Comparison of ENCODE assay signal across 8 mouse cellular contexts in the genomic region with DNA sequence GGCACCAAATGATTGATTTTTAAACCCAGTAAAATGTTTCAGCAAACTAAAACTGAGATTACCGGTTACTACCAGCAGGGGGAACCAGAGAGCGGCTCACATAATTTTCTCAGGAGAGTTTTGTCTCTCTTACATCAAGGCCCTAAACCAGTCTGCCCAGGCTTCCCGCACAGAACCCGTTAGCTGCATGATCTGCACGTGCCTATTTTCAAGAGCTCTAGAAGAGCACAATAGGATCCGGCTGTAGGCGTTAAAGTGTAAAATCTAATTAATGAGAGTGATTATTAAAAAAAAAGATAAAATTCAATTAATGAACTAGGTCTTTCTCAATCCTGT. TPM values are rescaled to one million over a fixed set of nuclear protein-coding genes. Genes with fewer than 3 reads are reported as not detected.
A peak's percentile ranks its signal among the peaks of the same experiment; 100 is the strongest.
DNase-seq lines count a peak whose midpoint lies in the region; ATAC-seq and TF ChIP-seq lines count a peak whose summit lies in the region.

No protein-coding gene starts in this region.

- 5% methylated on average over 7 of the region's 7 CpGs for WGBS in hindbrain, postnatal 0 days
- WGBS in midbrain, embryonic 13.5 days: 3% methylated on average over 7 of the region's 7 CpGs

- H3K36me3 ChIP-seq in hindbrain, postnatal 0 days (ENCODE audit: insufficient read depth, low read length): no peaks in the 10 kb centered on the region
- peaks cover 6% of the 10 kb centered on the region for H3K36me3 ChIP-seq in midbrain, embryonic 13.5 days

- no peak overlapping the region for H3K4me2 ChIP-seq in hindbrain, postnatal 0 days (ENCODE audit: low read depth, low read length)
- no peak overlapping the region for H3K4me2 ChIP-seq in midbrain, embryonic 13.5 days (replicated peaks)

- H3K4me1 ChIP-seq in hindbrain, postnatal 0 days (ENCODE audit: insufficient read depth, low read length): no peaks in the 10 kb centered on the region
- H3K4me1 ChIP-seq in midbrain, embryonic 13.5 days (replicated peaks): no peaks in the 10 kb centered on the region

- TF ChIP-seq CTCF in hindbrain, postnatal 0 days (IDR thresholded peaks at IDR 0.05; ENCODE audit: low read depth): peak; percentile 76

- intact Hi-C loops in left cerebral cortex, postnatal 14 days (cut with DNase I): loop anchor here (5.0 kb wide), 2 partner anchors 152 to 277 kb away; a partner anchor contains a TSS

- H3K4me3 ChIP-seq in hindbrain, postnatal 0 days (ENCODE audit: low read length): no peak overlapping the region
- no peak overlapping the region for H3K4me3 ChIP-seq in midbrain, embryonic 13.5 days (replicated peaks)

- H3K27me3 ChIP-seq in hindbrain, postnatal 0 days (ENCODE audit: insufficient read depth, low read length): no peaks in the 10 kb centered on the region
- no peaks in the 10 kb centered on the region for H3K27me3 ChIP-seq in midbrain, embryonic 13.5 days

- no peak overlapping the region for H3K9ac ChIP-seq in hindbrain, postnatal 0 days (replicated peaks; ENCODE audit: low read length)
- H3K9ac ChIP-seq in midbrain, embryonic 13.5 days (replicated peaks): no peak overlapping the region

- DNase-seq in left cerebral cortex, adult 18-20 months (ENCODE audit: low spot score in 2 of 2): peak; percentile 60 to 70
- no peak for DNase-seq in left cerebral cortex, adult 11 months (ENCODE audit: low spot score)
- peak; percentile 18 for DNase-seq in cerebellum, adult 11-12 months
- peak; percentile 73 for DNase-seq in hindbrain, postnatal 0 days (ENCODE audit: low spot score)
- DNase-seq in left cerebral cortex, postnatal 14 days (ENCODE audit: low spot score in 2 of 2): peak; percentile 56 to 71
- peak; percentile 34 for DNase-seq in telencephalon, adult 2 months (ENCODE audit: low read depth, low spot score)

- no peak overlapping the region for H3K27ac ChIP-seq in hindbrain, postnatal 0 days
- H3K27ac ChIP-seq in midbrain, embryonic 13.5 days: no peak overlapping the region

- H3K9me3 ChIP-seq in hindbrain, postnatal 0 days (ENCODE audit: low read length): no peaks in the 10 kb centered on the region
- no peaks in the 10 kb centered on the region for H3K9me3 ChIP-seq in midbrain, embryonic 13.5 days

- ATAC-seq in frontal cortex, adult (ENCODE audit: low TSS enrichment): peak; percentile 76
- peak; percentile 81 for ATAC-seq in hindbrain, postnatal 0 days
- ATAC-seq in midbrain, embryonic 13.5 days: peak; percentile 93

RNA-seq across cellular contexts. Expression of a gene that starts 57.3 kb away (rescaled TPM):
- 10 to 100 TPM; 21.1 to 22.0 TPM for total RNA-seq in left cerebral cortex, adult 18-20 months (2021)
- total RNA-seq in hindbrain, postnatal 0 days (2014; rRNA removed): 24.8 and 36.7 TPM in 2 replicates
- polyA plus RNA-seq in hindbrain, postnatal 0 days (2015; fragmentation: Nextera tagmentation; extraction: Ambion mirVana): 62.5 and 65.6 TPM in 2 replicates
- total RNA-seq in left cerebral cortex, postnatal 14 days (2021): 10 to 100 TPM; 25.9 to 26.1 TPM
- polyA plus RNA-seq in midbrain, embryonic 13.5 days (2015; fragmentation: Nextera tagmentation; extraction: Ambion mirVana): 55.0 and 56.5 TPM in 2 replicates
